In the genomic region with DNA sequence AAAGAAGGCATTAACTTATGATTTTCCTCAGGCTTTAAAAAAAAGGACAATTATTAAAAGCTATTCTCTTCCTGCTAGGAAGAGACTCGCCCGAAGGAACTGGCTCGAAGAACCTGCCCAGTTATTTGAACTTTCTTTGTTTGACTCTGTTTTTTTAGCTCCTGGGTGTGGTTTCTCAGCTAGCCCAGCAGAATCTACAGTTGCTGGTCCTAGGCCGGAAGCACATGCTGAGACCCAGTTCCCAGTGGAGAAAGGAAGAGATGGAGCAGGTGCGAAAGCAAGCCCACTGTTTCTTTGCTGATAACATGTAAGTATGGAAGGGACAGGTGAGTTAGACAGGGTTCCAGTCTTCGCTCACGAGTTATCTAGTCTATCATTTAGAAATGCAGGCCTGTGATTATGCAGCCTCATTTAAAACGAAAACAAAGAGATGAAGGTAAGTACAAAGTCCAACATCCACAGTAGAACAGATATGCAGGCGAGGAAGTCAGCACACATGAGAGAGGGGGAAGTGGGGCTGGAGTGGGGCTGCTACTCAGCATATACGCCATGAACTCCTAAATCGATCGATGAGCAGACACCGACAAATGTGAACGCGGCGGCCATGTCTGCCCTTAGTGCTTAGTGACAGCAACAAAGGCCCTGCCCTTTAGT, we compare ENCODE assay signal across 18 mouse cellular contexts. TPM values are rescaled to one million over a fixed set of nuclear protein-coding genes. Genes with fewer than 3 reads are reported as not detected.
DNase-seq lines count a peak whose midpoint lies in the region; ATAC-seq and TF ChIP-seq lines count a peak whose summit lies in the region.
"Had no signal": no experiment of that assay in that cellular context is flagged by ENCODE, and none has a peak within 500 bp of the region (broad histone marks: within the 10 kb centered on the region; RNA-seq: fewer than 3 reads in every experiment).

No protein-coding gene starts in this region.

- peaks cover 50% of the 10 kb centered on the region for H3K4me1 ChIP-seq in E14TG2a.4 (replicated peaks; ENCODE audit: low read depth, low read length)
- 0 out of 2 replicates have a peak, but pooled peaks cover 2% of the 10 kb centered on the region for H3K4me1 ChIP-seq in brown adipose tissue, adult 24 weeks (ENCODE audit: control insufficient read depth, insufficient read depth, insufficient read length, low read length)
- no peaks in the 10 kb centered on the region for H3K4me1 ChIP-seq in stomach, embryonic 14.5 days (ENCODE audit: control insufficient read depth, insufficient read depth, low read length)
- H3K4me1 ChIP-seq: forebrain, embryonic 13.5 days; neural tube, embryonic 15.5 days had no signal

- 82% methylated on average over 16 of the region's 16 CpGs for WGBS in stomach, embryonic 14.5 days

- no peak for TF ChIP-seq CTCF in gastrocnemius, adult 2 months (IDR thresholded peaks at IDR 0.05)
- no peak for TF ChIP-seq CTCF in E14TG2a.4 (conservative IDR thresholded peaks at IDR 0.05; ENCODE audit: low read length)

- H3K27me3 ChIP-seq in E14TG2a.4 (ENCODE audit: insufficient read depth, low read length): no peaks in the 10 kb centered on the region
- no peaks in the 10 kb centered on the region for H3K27me3 ChIP-seq in stomach, embryonic 14.5 days (ENCODE audit: control insufficient read depth, insufficient read depth, low read length)
- H3K27me3 ChIP-seq: forebrain, embryonic 13.5 days; neural tube, embryonic 15.5 days had no signal

- H3K36me3 ChIP-seq in E14TG2a.4 (ENCODE audit: insufficient read depth, low read length): peaks cover 36% of the 10 kb centered on the region
- H3K36me3 ChIP-seq in stomach, embryonic 14.5 days (ENCODE audit: control insufficient read depth, insufficient read depth, low read length): no peaks in the 10 kb centered on the region
- H3K36me3 ChIP-seq: neural tube, embryonic 15.5 days had no signal

- H3K9ac ChIP-seq in stomach, embryonic 14.5 days (replicated peaks; ENCODE audit: low read depth, low read length): no peak overlapping the region
- H3K9ac ChIP-seq: forebrain, embryonic 13.5 days; hindbrain, embryonic 14.5 days; neural tube, embryonic 15.5 days had no signal

- no peak for DNase-seq in gastrocnemius, adult 2 months
- DNase-seq in gastrocnemius, adult 18-20 months (ENCODE audit: low spot score): no peak
- no peak for DNase-seq in right cerebral cortex, postnatal 4 days
- DNase-seq in adrenal gland, adult 2 months: no peak
- DNase-seq: cerebellum, adult 11 months; cerebellum, postnatal 14 days; heart, postnatal 10 days; kidney, adult 8-10 months; kidney, postnatal 4 days; liver; lung, adult 18-20 months had no signal

- peak overlapping the region; percentile 40 for H3K27ac ChIP-seq in gastrocnemius, adult 2 months
- peak overlapping the region; percentile 72 for H3K27ac ChIP-seq in brown adipose tissue, adult 24 weeks (replicated peaks; ENCODE audit: low read depth, low read length)
- peak overlapping the region; percentile 22; the same call in 1 of the 2 replicates for H3K27ac ChIP-seq in stomach, embryonic 14.5 days (ENCODE audit: low read length)
- H3K27ac ChIP-seq: forebrain, embryonic 13.5 days; hindbrain, embryonic 14.5 days; neural tube, embryonic 15.5 days had no signal

- no peak overlapping the region for H3K4me3 ChIP-seq in gastrocnemius, adult 2 months
- peak overlapping the region; percentile 56 for H3K4me3 ChIP-seq in E14TG2a.4 (replicated peaks; ENCODE audit: low read length)
- no peak overlapping the region for H3K4me3 ChIP-seq in brown adipose tissue, adult 24 weeks (ENCODE audit: insufficient read depth, low read depth, low read length)
- no peak overlapping the region for H3K4me3 ChIP-seq in stomach, embryonic 14.5 days (ENCODE audit: low read depth, low read length)
- H3K4me3 ChIP-seq: forebrain, embryonic 13.5 days; neural tube, embryonic 15.5 days had no signal

- peak; percentile 53 for ATAC-seq in stomach, embryonic 14.5 days (ENCODE audit: insufficient number of reproducible peaks, insufficient read depth, low FRiP score, low read depth)
- ATAC-seq in cerebellum, adult (ENCODE audit: insufficient number of reproducible peaks, low FRiP score, low TSS enrichment): no peak
- ATAC-seq: forebrain, embryonic 13.5 days had no signal

- no peak overlapping the region for H3K4me2 ChIP-seq in stomach, embryonic 14.5 days (replicated peaks; ENCODE audit: low read depth, low read length)
- H3K4me2 ChIP-seq: forebrain, embryonic 13.5 days; hindbrain, embryonic 14.5 days; neural tube, embryonic 15.5 days had no signal

- peaks cover 21% of the 10 kb centered on the region for H3K9me3 ChIP-seq in E14TG2a.4 (ENCODE audit: low read length)
- no peaks in the 10 kb centered on the region for H3K9me3 ChIP-seq in stomach, embryonic 14.5 days (ENCODE audit: control insufficient read depth, low read depth, low read length)
- H3K9me3 ChIP-seq: forebrain, embryonic 13.5 days; neural tube, embryonic 15.5 days had no signal

- intact Hi-C loops in gastrocnemius, adult 2 months (cut with DNase I): loop anchor here (5.0 kb wide), 1 partner anchor 120 kb away; no protein-coding TSS in a partner anchor

RNA-seq across cellular contexts. Expression of a gene that starts 6.9 kb away (rescaled TPM):
- 100 to 1,000 TPM; 165 to 168 TPM for total RNA-seq in gastrocnemius, adult 2 months (2021)
- 100 to 1,000 TPM; 162 TPM for total RNA-seq in gastrocnemius, adult 18-20 months (2021)
- polyA plus RNA-seq in brown adipose tissue, adult 24 weeks (2012; ENCODE audit: insufficient read depth, insufficient read length, missing spikeins): 251 and 340 TPM in 2 replicates
- 421 and 424 TPM in 2 replicates for polyA plus RNA-seq in stomach, embryonic 14.5 days (2014; fragmentation: Nextera tagmentation; extraction: Ambion mirVana)
- total RNA-seq in adrenal gland, adult 2 months (2021): 100 to 1,000 TPM; 208 to 242 TPM
- polyA plus RNA-seq in adrenal gland, adult 2 months (2012; rRNA removed): 12.5 and 14.8 TPM in 2 replicates

Comparison
In these comparisons a context has a peak if more than half of its experiments do, and no peak if none do; other contexts are left out.
1. H3K27ac ChIP-seq: peak in every context shown above with its lines; median percentile 72 in brown adipose tissue, adult 24 weeks; 40 in gastrocnemius, adult 2 months; 22 in stomach, embryonic 14.5 days.